Mouse (Mus musculus) forebrain, embryonic 16.5 days (tissue): ENCODE measurements around the gene Tmc2. TPM values are rescaled to one million over a fixed set of nuclear protein-coding genes. Genes with fewer than 3 reads are reported as not detected.

Experiments used
- ATAC-seq: fragments of 200-750 bp; cut with Nextera tagmentation; 2 replicates; pipeline ENCODE4 v1.8.0; 2017; ENCODE audit warnings: mild to moderate bottlenecking, moderate library complexity
- H3K27ac ChIP-seq: fragments of 300-500 bp; sonication (generic); 2 replicates; pipeline ENCODE4 v1.5.1; 2014; ENCODE audit warnings: low read length, control low read depth
- H3K27me3 ChIP-seq: fragments of 300-500 bp; sonication (generic); replicated peaks from 2 replicates; pipeline ENCODE4 v1.6.1; 2014; ENCODE audit warnings: low read length; ENCODE audit not compliant: control insufficient read depth, insufficient read depth
- H3K36me3 ChIP-seq: fragments of 300-500 bp; sonication (generic); 2 replicates; pipeline ENCODE4 v1.6.1; 2014; ENCODE audit not compliant: control insufficient read depth, insufficient read depth
- H3K4me1 ChIP-seq: fragments of 300-500 bp; sonication (generic); replicated peaks from 2 replicates; pipeline ENCODE4 v1.6.1; 2014; ENCODE audit warnings: low read length; ENCODE audit not compliant: control insufficient read depth, insufficient read depth
- H3K4me2 ChIP-seq: fragments of 300-500 bp; sonication (generic); 2 replicates; pipeline ENCODE4 v1.6.1; 2014; ENCODE audit warnings: mild to moderate bottlenecking, low read length, control low read depth
- H3K4me3 ChIP-seq: fragments of 300-500 bp; sonication (generic); replicated peaks from 2 replicates; pipeline ENCODE4 v1.5.1; 2014; ENCODE audit warnings: mild to moderate bottlenecking, low read length, control low read depth
- H3K9ac ChIP-seq: fragments of 300-500 bp; sonication (generic); replicated peaks from 2 replicates; pipeline ENCODE4 v1.6.1; 2014; ENCODE audit warnings: low read depth, low read length, control low read depth
- H3K9me3 ChIP-seq: fragments of 300-500 bp; sonication (generic); 2 replicates; pipeline ENCODE4 v1.6.1; 2016; ENCODE audit warnings: low read length; ENCODE audit not compliant: control insufficient read depth
- WGBS: fragments of 180-500 bp; shearing (Covaris S2); extraction: QIAGEN DNeasy Blood & Tissue Kit; methylation state at CpG from one replicate; pipeline ENCODE4 v1.1.7; 2014; 5-methylcytosine and 5-hydroxymethylcytosine counted together
- polyA plus RNA-seq: library from polyadenylated mRNA; unstranded; fragments of >200 nt; fragmentation: Nextera tagmentation; extraction: Ambion mirVana; gene quantifications from 2 replicates; pipeline ENCODE4 v1.2.1, GENCODE M21; 2015

The Tmc2 gene
- polyA plus RNA-seq, 1 experiment from 2014 or later: not detected

GRCm38 (mm10) chr2:130171674-130172073 is 23.3 kb upstream of the Tmc2 start:
- H3K9me3 ChIP-seq: no peaks in the 10 kb centered on the region
- 80% methylated on average over 2 of the region's 2 CpGs for WGBS
- H3K4me2 ChIP-seq: no peak overlapping the region
- H3K4me3 ChIP-seq: no peak overlapping the region
- H3K27ac ChIP-seq: no peak overlapping the region
- peaks cover 61% of the 10 kb centered on the region for H3K36me3 ChIP-seq
- ATAC-seq: no peak
- no peaks in the 10 kb centered on the region for H3K27me3 ChIP-seq
- H3K4me1 ChIP-seq: peaks cover 2% of the 10 kb centered on the region
- H3K9ac ChIP-seq: no peak overlapping the region

DNA sequence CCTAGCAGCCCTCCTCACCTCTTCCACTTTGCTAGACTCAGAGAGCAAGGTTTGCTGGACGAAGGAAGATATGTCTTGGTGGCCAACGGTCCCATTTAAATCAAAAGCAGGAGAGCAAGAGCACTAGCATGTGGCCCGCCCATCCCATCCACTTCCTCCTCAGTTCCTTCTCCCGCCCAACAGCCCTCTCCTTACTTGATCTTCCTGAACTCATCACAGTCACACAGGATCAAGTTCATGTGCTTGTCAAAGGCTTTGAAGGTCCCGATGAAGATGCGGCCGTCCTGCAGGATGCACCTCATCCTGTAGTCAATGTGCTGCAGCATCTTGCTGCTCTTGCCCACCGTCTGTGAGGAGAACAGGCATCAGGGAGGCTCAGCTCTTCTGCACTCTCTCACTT is 18.2 kb upstream of the Tmc2 start:
- no peak overlapping the region for H3K4me3 ChIP-seq
- 73% methylated on average over 8 of the region's 8 CpGs for WGBS
- H3K36me3 ChIP-seq: peaks cover 39% of the 10 kb centered on the region
- no peak for ATAC-seq
- H3K4me2 ChIP-seq: peak overlapping the region; percentile 87
- peaks cover 19% of the 10 kb centered on the region for H3K4me1 ChIP-seq
- H3K9ac ChIP-seq: 0 out of 2 replicates have a peak overlapping the region, but pooled peaks have one; percentile 5
- H3K9me3 ChIP-seq: no peaks in the 10 kb centered on the region
- no peaks in the 10 kb centered on the region for H3K27me3 ChIP-seq
- H3K27ac ChIP-seq: no peak overlapping the region

GRCm38 (mm10) chr2:130178381-130178705 is 16.7 kb upstream of the Tmc2 start:
- ATAC-seq: no peak
- WGBS: under 1% methylated on average over 11 of the region's 11 CpGs

GRCm38 (mm10) chr2:130178706-130179506 is 16.1 kb upstream of the Tmc2 start, which contains the start of gene Snrpb:
TSS of gene Snrpb (minus strand) at chr2:130179403.
- WGBS: under 1% methylated on average over 81 of the region's 81 CpGs

More at GRCm38 (mm10) chr2:130178381-130178705, 16.7 kb upstream of the Tmc2 start:
- Histone ChIP-seq H3K27me3 (no peaks in the 10 kb centered on the region), H3K4me2 (peak overlapping the region; percentile 87), H3K27ac (peak overlapping the region; percentile 94), H3K36me3 (peaks cover 24% of the 10 kb centered on the region), H3K4me3 (peak overlapping the region; percentile 99), H3K9me3 (no peaks in the 10 kb centered on the region), H3K4me1 (peaks cover 19% of the 10 kb centered on the region), H3K9ac (peak overlapping the region; percentile 100)

DNA sequence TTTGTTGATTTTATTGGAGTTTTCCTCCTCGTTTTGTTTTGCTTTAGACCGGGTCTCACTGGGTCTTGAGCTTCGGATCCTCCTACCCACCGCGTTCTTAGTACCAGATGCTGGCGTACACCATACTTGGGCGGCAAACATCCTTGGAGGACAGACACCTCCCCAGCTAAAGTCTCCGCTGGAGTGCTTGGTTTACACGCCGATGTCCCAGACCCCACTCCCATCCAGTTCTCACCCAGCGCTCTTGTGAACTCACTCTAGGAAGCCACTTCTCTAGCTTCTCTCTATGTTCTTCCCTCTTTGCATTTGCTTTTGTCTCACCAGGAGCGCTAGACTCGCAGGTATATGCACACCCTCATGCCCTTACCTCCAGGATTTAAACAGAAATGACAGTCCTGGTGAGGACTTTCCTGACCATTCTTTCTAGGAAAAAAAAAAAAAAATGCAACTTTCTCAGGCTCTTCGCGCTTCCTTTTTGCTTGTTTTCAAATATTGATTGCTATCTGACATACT is 15.4 kb upstream of the Tmc2 start:
- H3K9ac ChIP-seq: peak overlapping the region; percentile 100
- peak; percentile 73 for ATAC-seq
- peaks cover 19% of the 10 kb centered on the region for H3K4me1 ChIP-seq
- no peaks in the 10 kb centered on the region for H3K9me3 ChIP-seq
- 1% methylated on average over 15 of the region's 15 CpGs for WGBS
- H3K27me3 ChIP-seq: no peaks in the 10 kb centered on the region
- peak overlapping the region; percentile 87 for H3K4me2 ChIP-seq
- peak overlapping the region; percentile 99 for H3K4me3 ChIP-seq
- peaks cover 13% of the 10 kb centered on the region for H3K36me3 ChIP-seq
- H3K27ac ChIP-seq: peak overlapping the region; percentile 94

More at GRCm38 (mm10) chr2:130178706-130179506, 16.1 kb upstream of the Tmc2 start, which contains the start of gene Snrpb:
- peak within 1 kb of the TSS; percentile 94 for H3K27ac ChIP-seq
- H3K4me1 ChIP-seq: peaks cover 19% of the 10 kb centered on the region
- H3K9me3 ChIP-seq: no peaks in the 10 kb centered on the region
- H3K4me2 ChIP-seq: peak within 1 kb of the TSS; percentile 87
- peak within 1 kb of the TSS; percentile 99 for H3K4me3 ChIP-seq
- peaks cover 19% of the 10 kb centered on the region for H3K36me3 ChIP-seq
- H3K27me3 ChIP-seq: no peaks in the 10 kb centered on the region
- H3K9ac ChIP-seq: peak within 1 kb of the TSS; percentile 100
- ATAC-seq: peak; percentile 95

DNA sequence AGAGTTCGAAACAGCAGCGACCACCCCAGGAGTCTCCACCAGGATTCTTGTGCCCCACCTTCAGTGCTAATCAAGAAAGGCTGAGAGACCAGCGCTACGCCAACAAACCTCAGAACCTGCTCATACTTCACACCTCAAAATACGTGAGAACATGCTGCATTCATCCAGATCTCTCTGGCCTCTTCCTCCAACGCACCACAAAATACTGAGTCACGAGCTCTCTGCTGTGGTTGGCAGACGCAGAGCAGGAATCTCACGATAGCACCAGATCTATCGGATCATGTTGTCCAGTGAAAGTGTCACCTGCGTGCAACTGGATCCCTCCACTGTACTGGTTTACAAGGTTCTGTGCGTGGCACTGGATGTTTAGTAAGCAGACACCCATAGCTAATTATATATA is 6.6 kb upstream of the Tmc2 start:
- no peak for ATAC-seq
- no peak overlapping the region for H3K9ac ChIP-seq
- WGBS: 88% methylated on average over 12 of the region's 12 CpGs

GRCm38 (mm10) chr2:130200961-130201360 is 6.0 kb downstream of the Tmc2 start:
- no peaks in the 10 kb centered on the region for H3K36me3 ChIP-seq
- no peak overlapping the region for H3K27ac ChIP-seq
- no peaks in the 10 kb centered on the region for H3K27me3 ChIP-seq
- H3K9ac ChIP-seq: no peak overlapping the region
- no peak overlapping the region for H3K4me3 ChIP-seq
- 46% methylated on average over 5 of the region's 5 CpGs for WGBS
- H3K4me1 ChIP-seq: no peaks in the 10 kb centered on the region
- H3K9me3 ChIP-seq: no peaks in the 10 kb centered on the region
- H3K4me2 ChIP-seq: no peak overlapping the region
- ATAC-seq: no peak

More for the DNA sequence above, 6.6 kb upstream of the Tmc2 start:
- Histone ChIP-seq H3K36me3 (no peaks in the 10 kb centered on the region), H3K9me3 (peaks cover 2% of the 10 kb centered on the region; the same call in 1 of the 2 replicates), H3K4me2 (no peak overlapping the region), H3K27me3 (no peaks in the 10 kb centered on the region), H3K27ac (no peak overlapping the region), H3K4me3 (no peak overlapping the region), H3K4me1 (no peaks in the 10 kb centered on the region)

- WGBS: 88% methylated on average over 2 of the region's 2 CpGs
- Histone ChIP-seq H3K4me1 (no peaks in the 10 kb centered on the region), H3K9me3 (no peaks in the 10 kb centered on the region), H3K4me2 (no peak overlapping the region), H3K9ac (no peak overlapping the region), H3K36me3 (no peaks in the 10 kb centered on the region), H3K27ac (no peak overlapping the region), H3K27me3 (no peaks in the 10 kb centered on the region), H3K4me3 (no peak overlapping the region)
- ATAC-seq: no peak
Measured at GRCm38 (mm10) chr2:130207376-130207775, 12.4 kb downstream of the Tmc2 start.

DNA sequence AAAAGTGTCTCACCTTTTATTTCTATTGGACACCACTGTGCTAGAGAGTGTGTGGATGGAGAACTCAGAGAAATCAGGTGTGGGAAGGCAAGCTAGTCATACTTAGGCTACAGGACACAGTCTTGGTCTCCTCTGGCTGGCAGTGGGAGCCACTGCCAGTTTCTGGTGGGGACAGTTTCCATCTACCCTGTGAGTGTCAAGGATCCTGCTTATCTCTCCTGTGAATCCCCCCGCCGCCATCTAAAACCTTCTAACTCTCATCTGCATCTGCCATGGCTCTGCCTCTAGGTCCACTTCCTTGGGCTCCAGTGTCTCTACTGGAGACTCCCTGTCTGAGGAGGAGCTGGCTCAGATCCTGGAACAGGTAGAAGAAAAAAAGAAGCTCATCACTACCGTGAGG is 13.0 kb downstream of the Tmc2 start:
- no peak overlapping the region for H3K4me2 ChIP-seq
- H3K9ac ChIP-seq: no peak overlapping the region

More for the DNA sequence above, 13.0 kb downstream of the Tmc2 start:
- no peak for ATAC-seq
- Histone ChIP-seq H3K4me3 (no peak overlapping the region), H3K36me3 (no peaks in the 10 kb centered on the region), H3K9me3 (no peaks in the 10 kb centered on the region), H3K27ac (no peak overlapping the region), H3K27me3 (no peaks in the 10 kb centered on the region), H3K4me1 (no peaks in the 10 kb centered on the region)
- 90% methylated on average over 3 of the region's 3 CpGs for WGBS
